Mouse (Mus musculus) spleen, postnatal 10 days (tissue): ENCODE measurements around the gene Gm10135.
"Not testable (repeated sequence)": the region's sequence is repeated elsewhere in the genome, so short reads cannot be mapped to it uniquely, and the experiment has no call there.

ENCODE experiments used
- DNase-seq, 2 experiments: peaks; one replicate each; pipeline ENCODE4 v3.0.0; 2021 to 2022; ENCODE audit warnings: low spot score in 2 of 2

Gene Gm10135

DNA sequence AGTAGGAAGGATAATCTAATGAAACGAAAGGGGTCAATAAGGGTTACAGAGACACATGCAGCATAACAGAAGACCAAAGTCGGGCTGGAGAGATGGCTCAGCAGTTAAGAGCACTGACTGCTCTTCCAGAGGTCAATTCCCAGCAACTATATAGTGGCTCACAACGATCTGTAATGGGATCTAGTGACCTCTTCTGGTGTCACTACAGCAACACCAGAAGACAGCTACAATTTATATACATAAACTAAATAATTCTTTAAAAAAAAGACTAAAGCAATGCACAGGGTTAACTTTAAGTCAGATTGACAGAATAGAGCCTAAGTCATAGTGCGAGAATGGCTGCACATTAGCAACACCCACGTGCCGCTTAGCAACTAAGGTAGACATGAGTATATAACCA is 14.4 kb downstream of the Gm10135 start:
- DNase-seq: no peak

DNA sequence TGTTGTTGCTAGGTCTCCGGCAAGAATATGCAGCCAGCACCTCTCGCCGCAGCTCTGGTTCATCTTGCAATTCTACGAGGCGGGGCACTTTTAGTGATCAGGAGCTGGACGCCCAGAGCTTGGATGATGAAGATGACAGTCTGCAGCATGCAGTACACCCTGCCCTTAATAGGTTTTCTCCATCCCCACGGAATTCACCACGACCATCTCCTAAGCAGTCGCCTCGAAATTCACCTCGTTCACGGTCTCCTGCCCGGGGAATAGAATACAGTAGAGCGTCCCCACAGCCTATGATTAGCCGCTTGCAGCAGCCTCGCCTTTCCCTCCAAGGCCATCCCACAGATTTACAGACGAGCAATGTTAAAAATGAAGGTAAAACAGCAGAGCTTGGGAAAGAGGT is 17.2 kb downstream of the Gm10135 start:
- DNase-seq: no peak

DNA sequence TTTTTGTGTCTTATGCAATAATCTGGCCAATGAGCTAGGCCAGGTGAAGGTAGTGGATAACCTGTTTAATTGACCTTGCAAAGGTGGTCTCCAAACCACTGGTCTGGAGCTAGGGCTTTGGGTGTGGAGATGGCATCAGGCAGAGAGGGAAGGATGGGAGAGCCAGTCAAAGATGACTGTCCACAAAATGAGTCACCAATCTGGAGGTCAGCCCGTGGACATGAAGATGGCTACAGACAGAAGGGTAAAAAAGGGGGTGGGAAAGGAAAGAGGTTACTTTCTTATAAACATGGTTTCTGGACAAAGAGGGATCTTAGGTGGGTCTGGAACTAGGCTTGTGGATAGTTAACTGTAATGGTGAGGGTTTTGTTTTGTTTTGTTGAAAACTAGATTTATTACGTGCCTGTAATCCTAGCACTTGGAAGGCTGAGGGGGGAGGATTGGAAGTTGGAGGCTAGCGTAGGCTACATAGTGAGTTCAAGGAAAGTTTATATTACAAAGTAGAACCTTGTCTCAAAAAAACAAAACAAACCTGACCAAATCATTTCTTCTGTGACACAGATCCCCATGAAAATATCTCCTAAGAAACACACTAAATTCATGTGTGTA is 20.4 kb downstream of the Gm10135 start:
- no peak for DNase-seq

DNA sequence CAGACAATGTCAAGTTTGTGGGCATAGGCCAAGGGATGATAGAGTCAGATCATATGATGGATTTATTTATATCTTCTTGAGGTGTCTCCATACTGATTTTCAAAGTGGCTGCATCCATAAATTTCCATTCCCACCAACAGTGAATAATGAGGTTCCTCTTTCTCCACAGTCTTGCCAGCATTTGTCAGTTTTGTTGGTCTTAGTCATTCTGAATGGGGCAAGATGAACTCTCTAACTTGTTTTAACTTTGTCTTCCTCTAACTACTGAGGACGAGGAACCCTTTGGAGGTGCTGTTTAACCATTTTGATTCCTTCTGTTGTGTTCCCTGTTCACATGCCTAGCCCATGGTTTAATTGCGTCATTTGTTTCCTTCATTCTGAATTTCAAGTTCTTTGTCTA is 24.2 kb downstream of the Gm10135 start:
- DNase-seq: no peak

DNA sequence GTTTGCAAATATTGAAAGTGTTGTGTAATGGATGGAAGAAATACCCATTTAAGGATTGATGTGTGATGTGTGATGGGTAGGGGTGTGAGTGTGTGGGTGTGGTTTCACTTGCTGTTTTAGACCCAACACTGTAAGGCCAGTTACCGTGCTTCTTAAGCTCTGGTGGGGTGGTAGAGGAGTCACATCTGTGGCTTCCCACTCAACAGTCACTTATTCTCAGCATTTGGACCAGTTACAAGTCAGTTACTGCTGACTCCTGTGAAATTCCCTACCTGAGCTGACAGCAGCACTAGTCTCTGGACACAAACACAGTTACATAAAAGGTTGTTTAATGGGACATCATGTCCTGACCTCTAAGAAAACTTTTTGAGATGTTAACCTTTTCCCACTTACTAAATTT is 26.4 kb downstream of the Gm10135 start:
- DNase-seq: no peak

DNA sequence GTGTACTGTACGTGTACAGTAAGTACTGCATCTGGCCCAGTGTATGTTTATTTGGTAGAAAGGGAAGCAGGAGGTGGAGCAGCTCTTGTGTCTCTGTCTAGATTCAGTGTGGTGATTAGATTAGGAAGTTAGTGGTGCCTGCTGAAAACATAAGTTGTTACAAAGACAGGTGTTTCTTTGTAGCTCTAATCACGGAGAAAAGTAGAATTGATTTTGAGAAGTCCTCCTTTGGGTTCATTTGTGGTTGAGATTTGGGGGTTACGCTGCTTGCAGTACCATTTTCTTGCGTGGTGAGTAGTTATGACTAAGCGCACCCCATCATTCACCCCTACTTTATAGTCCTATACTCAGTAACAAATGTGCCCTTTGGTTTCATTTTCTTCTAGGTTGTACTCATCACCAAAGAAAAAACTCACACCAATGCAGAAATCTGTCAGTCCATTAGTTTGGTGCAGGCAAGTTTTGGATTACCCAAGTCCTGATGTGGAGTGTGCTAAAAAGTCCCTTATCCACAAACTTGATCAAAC is 33.5 kb downstream of the Gm10135 start:
- DNase-seq: no peak

DNA sequence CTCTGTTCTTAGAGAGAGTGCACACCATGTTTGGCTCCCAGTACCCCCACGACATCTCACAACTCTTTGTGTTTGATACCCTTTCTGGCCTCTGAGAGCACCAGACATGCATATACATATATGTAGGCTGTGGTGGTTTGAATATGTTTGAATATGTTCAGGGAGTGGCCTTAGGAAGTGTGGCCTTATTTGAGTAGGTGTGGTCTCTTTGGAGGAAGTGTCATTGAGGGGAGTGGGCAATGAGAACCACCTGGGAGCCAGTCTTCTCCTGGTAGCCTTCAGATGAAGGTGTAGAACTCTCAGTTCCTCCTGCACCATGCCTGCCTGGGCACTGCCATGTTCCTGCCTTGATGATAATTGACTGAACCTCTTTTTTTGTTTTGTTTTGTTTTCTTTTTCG is 35.2 kb downstream of the Gm10135 start:
- DNase-seq: no peak

DNA sequence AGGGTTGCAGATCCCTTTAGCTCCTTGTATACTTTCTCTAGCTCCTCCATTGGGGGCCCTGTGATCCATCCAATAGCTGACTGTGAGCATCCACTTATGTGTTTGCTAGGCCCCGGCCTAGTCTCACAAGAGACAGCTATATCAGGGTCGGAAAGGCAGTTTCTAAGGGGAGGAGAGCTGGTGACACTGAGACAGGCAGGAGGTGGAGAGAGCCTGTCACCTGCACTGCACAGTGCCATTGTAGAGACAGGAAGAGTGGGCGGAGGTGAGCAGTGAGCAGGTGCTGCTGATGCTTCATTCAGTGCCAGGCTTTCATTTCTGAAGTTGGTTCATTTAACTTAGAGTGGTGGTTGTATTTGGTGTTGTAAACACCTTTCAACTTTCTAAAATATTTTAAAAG is 36.1 kb downstream of the Gm10135 start:
- not testable (repeated sequence) for DNase-seq

DNA sequence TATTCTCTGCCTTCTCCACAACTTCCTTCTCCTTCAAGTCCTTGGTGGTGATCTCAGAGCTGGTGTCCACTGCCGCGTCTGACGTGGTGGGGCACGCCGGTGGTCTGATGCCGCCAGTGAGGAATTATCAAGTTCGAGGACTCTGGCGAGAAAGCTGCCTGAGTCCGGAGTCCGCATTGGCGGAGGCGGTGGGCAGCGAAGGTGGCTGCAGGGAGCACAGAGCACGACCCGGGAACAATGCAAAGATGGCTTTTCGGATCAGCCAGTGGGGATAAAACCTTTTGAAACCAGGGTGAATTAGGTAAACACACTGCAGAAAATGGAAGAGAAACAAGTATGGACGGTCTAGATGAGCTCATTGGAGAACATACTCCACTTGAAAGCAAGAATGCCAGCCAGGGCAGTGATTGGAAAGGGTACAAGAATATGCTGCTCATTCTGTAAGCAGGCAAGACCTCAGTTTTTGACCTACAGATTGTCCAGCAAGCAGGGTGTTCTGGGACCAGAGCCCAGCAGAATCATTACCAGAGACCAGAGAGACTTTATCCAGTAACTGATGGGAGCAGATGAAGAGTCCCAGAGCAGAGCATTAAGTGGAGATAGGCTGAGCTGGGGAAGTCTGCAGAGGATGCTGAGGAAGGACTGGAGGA is 41.4 kb downstream of the Gm10135 start:
- DNase-seq: no peak

DNA sequence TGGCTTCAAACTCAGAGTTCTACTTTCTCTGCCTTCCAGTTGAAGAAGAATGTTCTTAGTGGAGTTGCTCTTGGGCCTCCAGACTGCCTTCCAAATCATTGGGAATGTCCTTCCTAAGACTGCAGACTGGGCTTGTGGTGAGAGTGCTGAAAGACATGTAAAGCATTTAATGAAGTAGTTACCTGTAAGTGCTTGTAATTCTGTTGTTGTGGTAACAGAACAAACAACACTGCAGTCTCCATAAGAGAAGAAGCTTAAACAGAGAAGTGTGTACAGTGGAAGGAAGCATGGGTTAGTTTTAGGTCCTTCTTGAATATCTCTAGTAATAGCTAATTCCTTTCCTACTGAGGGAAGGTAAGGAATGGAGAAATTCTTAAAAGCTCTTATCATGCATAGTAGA is 47.4 kb downstream of the Gm10135 start:
- no peak for DNase-seq

DNA sequence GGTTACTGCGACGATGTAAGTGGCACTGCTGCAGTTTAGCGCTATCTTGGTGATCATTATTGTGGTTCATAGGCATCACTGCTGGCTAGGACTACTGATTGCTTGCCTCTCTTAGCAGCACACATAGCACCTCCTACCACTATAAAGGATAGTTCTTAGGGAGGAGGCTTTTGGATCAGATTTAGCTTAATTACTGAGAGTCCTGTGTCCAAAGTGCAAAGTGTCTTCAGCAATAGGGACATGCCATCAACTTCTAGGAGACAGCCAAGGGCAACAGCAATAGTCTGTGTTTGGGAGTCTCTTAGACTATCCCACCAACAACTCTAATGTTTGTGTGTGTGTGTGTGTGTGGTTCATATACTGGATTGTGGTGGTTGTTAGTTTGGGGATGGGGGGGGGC is 51.7 kb downstream of the Gm10135 start:
- DNase-seq: no peak

DNA sequence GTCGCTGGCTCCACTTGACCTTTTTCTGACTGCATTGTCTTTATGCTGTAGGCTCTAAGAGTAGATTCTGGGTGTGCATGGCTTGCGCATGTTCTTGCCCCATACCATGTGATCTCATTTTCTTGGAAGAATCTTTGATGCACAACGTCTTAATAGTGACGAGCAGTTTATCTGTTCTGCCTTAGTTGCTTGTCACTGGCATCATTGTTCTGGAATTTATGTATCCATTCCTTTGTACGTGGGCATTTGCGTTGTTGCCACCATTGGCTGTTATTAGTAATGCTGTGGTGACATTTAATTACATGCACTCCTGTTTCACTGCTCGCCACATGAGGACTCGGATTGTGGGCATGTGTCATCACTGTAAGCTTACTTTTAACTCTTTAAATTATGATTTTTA is 53.3 kb downstream of the Gm10135 start:
- DNase-seq: no peak

DNA sequence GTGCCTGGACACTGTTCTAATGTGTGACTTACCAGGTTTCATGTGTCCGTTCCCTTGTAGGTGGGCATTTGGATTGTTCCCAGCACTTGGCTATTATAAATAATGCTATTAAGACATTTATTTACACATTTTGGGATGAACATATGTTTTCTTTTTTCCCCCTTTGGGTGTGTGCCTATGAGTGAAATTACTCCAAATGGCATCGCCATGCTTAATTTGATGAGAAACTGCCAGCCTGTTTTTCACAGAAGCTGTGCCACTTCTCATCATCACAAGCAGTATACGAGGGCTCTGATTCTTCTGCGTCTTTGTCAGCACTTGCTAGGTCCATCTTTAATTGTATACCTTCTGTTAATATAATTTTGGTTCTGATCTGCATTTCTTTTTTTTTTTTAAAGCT is 54.1 kb downstream of the Gm10135 start:
- DNase-seq: no peak

DNA sequence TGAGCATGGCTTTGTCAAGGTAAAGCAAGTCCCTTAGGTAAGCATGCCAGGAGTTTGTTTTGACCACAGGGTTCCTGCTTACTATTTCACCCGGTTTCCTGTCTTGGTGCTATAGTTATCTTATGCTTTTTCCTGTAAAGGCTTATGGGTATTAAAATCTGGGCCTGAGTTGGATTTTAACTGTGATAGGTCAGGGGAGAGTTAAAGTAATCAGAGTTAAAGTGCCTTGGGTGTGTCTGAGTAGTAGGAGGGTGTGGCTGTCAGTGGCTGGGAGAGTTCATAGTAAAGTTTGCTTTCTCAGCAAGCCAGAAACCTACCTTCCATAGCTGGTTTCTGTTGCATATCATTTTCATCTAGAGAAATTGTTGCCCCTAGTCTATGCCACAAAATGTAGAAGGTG is 57.7 kb downstream of the Gm10135 start:
- no peak for DNase-seq

DNA sequence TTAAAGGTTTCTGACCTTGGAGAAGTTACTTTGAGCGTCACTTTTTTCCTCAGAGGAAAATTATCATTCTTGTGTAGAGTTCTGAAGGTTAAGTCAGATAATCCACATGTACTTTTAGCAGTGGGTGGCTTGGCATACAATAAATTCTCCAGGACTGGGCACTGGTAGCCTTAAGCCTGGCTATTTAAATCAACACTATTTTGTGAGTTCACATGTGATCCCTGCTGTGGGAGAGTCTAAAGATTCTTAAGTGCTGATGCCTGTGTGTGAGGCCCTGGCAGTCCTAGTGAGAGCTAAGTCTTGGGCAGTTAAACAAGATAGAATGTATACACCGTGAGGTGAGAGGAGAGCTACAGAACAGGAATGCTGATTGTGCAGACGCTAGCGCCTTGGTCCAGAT is 58.5 kb downstream of the Gm10135 start:
- DNase-seq: no peak
